25 mouse cellular contexts compared by ENCODE assay signal in the genomic region with DNA sequence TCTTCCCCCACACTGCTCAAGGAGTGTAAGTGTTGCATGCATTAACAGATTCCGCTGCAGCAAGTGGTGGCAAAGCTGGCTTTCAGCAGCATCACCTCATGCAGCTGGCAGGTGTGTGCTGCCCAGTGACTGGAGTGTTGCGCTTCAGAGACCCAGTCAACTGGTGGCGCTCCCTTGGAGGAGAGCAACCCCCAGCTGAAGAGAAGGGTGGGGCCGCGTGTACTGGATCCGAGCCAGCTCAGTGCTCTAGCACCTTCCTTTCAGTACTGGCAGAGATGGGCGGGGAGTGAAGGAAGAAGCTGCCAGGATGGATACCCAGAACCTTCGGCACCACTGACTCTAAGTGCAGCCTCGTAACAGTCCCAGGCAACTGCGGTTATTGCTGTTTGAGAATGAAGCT. TPM values are rescaled to one million over a fixed set of nuclear protein-coding genes. Genes with fewer than 3 reads are reported as not detected.
A peak's percentile ranks its signal among the peaks of the same experiment; 100 is the strongest.
DNase-seq lines count a peak whose midpoint lies in the region; ATAC-seq and TF ChIP-seq lines count a peak whose summit lies in the region.
"Had no signal": no experiment of that assay in that cellular context is flagged by ENCODE, and none has a peak within 500 bp of the region (broad histone marks: within the 10 kb centered on the region; RNA-seq: fewer than 3 reads in every experiment).

No protein-coding gene starts in this region.

- H3K4me1 ChIP-seq in forebrain, embryonic 11.5 days (replicated peaks; ENCODE audit: control insufficient read depth, insufficient read depth, low read length) = no peaks in the 10 kb centered on the region
- H3K4me1 ChIP-seq in forebrain, embryonic 13.5 days = no peaks in the 10 kb centered on the region
- H3K4me1 ChIP-seq in lung, embryonic 16.5 days (replicated peaks; ENCODE audit: control insufficient read depth, insufficient read depth, low read length) = no peaks in the 10 kb centered on the region; the same call in 1 of the 2 replicates
- peaks cover 20% of the 10 kb centered on the region for H3K4me1 ChIP-seq in E14TG2a.4 (replicated peaks; ENCODE audit: low read depth, low read length)
- H3K4me1 ChIP-seq: embryonic facial prominence, embryonic 15.5 days; hindbrain, embryonic 15.5 days had no signal

- no peak overlapping the region for H3K27ac ChIP-seq in forebrain, embryonic 11.5 days (ENCODE audit: low read depth, low read length)
- no peak overlapping the region for H3K27ac ChIP-seq in forebrain, embryonic 13.5 days
- no peak overlapping the region for H3K27ac ChIP-seq in lung, embryonic 16.5 days (ENCODE audit: low read length)
- H3K27ac ChIP-seq: embryonic facial prominence, embryonic 15.5 days; forebrain, embryonic 10.5 days; gastrocnemius, adult 2 months; hindbrain, embryonic 15.5 days had no signal

- no peaks in the 10 kb centered on the region for H3K36me3 ChIP-seq in forebrain, embryonic 11.5 days (ENCODE audit: control insufficient read depth, insufficient read depth, low read length)
- peaks cover 22% of the 10 kb centered on the region for H3K36me3 ChIP-seq in forebrain, embryonic 13.5 days (ENCODE audit: poor library complexity, severe bottlenecking)
- no peaks in the 10 kb centered on the region for H3K36me3 ChIP-seq in lung, embryonic 16.5 days (ENCODE audit: control insufficient read depth, insufficient read depth, low read length)
- no peaks in the 10 kb centered on the region for H3K36me3 ChIP-seq in E14TG2a.4 (ENCODE audit: insufficient read depth, low read length)

- no peaks in the 10 kb centered on the region for H3K27me3 ChIP-seq in forebrain, embryonic 11.5 days (ENCODE audit: control insufficient read depth, insufficient read depth, low read length)
- no peaks in the 10 kb centered on the region for H3K27me3 ChIP-seq in forebrain, embryonic 13.5 days
- no peaks in the 10 kb centered on the region for H3K27me3 ChIP-seq in lung, embryonic 16.5 days (ENCODE audit: control insufficient read depth, insufficient read depth, low read depth, low read length)
- H3K27me3 ChIP-seq in E14TG2a.4 (ENCODE audit: insufficient read depth, low read length) = no peaks in the 10 kb centered on the region
- H3K27me3 ChIP-seq: embryonic facial prominence, embryonic 15.5 days; heart, embryonic 12.5 days; hindbrain, embryonic 15.5 days; Patski had no signal

- no peak overlapping the region for H3K4me2 ChIP-seq in forebrain, embryonic 11.5 days (ENCODE audit: low read depth, low read length, severe bottlenecking)
- H3K4me2 ChIP-seq in forebrain, embryonic 13.5 days = no peak overlapping the region
- H3K4me2 ChIP-seq in lung, embryonic 16.5 days (ENCODE audit: low read depth, low read length) = no peak overlapping the region
- H3K4me2 ChIP-seq: embryonic facial prominence, embryonic 15.5 days; heart, embryonic 12.5 days; hindbrain, embryonic 15.5 days had no signal

- 93% methylated on average over 10 of the region's 10 CpGs for WGBS in forebrain, embryonic 11.5 days
- WGBS in forebrain, embryonic 13.5 days = 89% methylated on average over 10 of the region's 10 CpGs
- 72% methylated on average over 10 of the region's 10 CpGs for WGBS in lung, embryonic 16.5 days

- DNase-seq in forebrain, embryonic 11.5 days (ENCODE audit: low spot score) = peak; percentile 43
- no peak for DNase-seq in lung, postnatal 36 days
- DNase-seq in lung, postnatal 4 days = peak; percentile 38 to 59
- DNase-seq in frontal cortex, postnatal 10 days (ENCODE audit: low spot score in 2 of 2) = no peak
- DNase-seq in left cerebral cortex, postnatal 25 days (ENCODE audit: low spot score in 2 of 2) = no peak
- DNase-seq: adrenal gland, adult 8-10 months; adrenal gland, postnatal 36 days; B cell, adult 2 months; cerebellum, adult 11 months; cerebellum, adult 8-10 months; cerebellum, postnatal 14 days; embryo, embryonic 11 days; gastrocnemius, adult 2 months; gastrocnemius, postnatal 25 days had no signal

- no peak overlapping the region for H3K9ac ChIP-seq in forebrain, embryonic 11.5 days (ENCODE audit: low read length)
- H3K9ac ChIP-seq in forebrain, embryonic 13.5 days = no peak overlapping the region
- no peak overlapping the region for H3K9ac ChIP-seq in lung, embryonic 16.5 days (ENCODE audit: low read length)
- H3K9ac ChIP-seq: embryonic facial prominence, embryonic 15.5 days; heart, embryonic 12.5 days; hindbrain, embryonic 15.5 days had no signal

- no peak overlapping the region for H3K4me3 ChIP-seq in forebrain, embryonic 11.5 days (ENCODE audit: low read depth, low read length)
- no peak overlapping the region for H3K4me3 ChIP-seq in forebrain, embryonic 13.5 days
- no peak overlapping the region for H3K4me3 ChIP-seq in lung, embryonic 16.5 days (ENCODE audit: low read length)
- 0 out of 2 replicates have a peak overlapping the region, but pooled peaks have one; percentile 1 for H3K4me3 ChIP-seq in E14TG2a.4 (replicated peaks; ENCODE audit: low read length)
- H3K4me3 ChIP-seq: embryonic facial prominence, embryonic 15.5 days; erythroblast, embryonic 14.5 days; forebrain, embryonic 10.5 days; gastrocnemius, adult 2 months; heart, embryonic 12.5 days; hindbrain, embryonic 15.5 days had no signal

- intact Hi-C loops in left cerebral cortex, postnatal 25 days (cut with DNase I) = no loop called here

- no peak for ATAC-seq in forebrain, embryonic 11.5 days (replicated peaks; ENCODE audit: low FRiP score)
- ATAC-seq in forebrain, embryonic 13.5 days = no peak
- ATAC-seq in lung, embryonic 16.5 days (ENCODE audit: low read depth) = 0 out of 2 replicates have a peak, but pooled peaks have one; percentile 54
- ATAC-seq: CD4-positive, CD25-positive, alpha-beta regulatory T cell, adult 4 months; forebrain, embryonic 16.5 days; Patski had no signal

- TF ChIP-seq CTCF in E14TG2a.4 (conservative IDR thresholded peaks at IDR 0.05; ENCODE audit: low read length) = no peak

- H3K9me3 ChIP-seq in forebrain, embryonic 11.5 days (ENCODE audit: control insufficient read depth, low read length) = no peaks in the 10 kb centered on the region
- H3K9me3 ChIP-seq in forebrain, embryonic 13.5 days (replicated peaks) = no peaks in the 10 kb centered on the region
- H3K9me3 ChIP-seq in lung, embryonic 16.5 days (ENCODE audit: control insufficient read depth, low read length) = no peaks in the 10 kb centered on the region
- H3K9me3 ChIP-seq in E14TG2a.4 (ENCODE audit: low read length) = no peaks in the 10 kb centered on the region
- H3K9me3 ChIP-seq: embryonic facial prominence, embryonic 15.5 days; forebrain, embryonic 10.5 days; heart, embryonic 12.5 days; hindbrain, embryonic 15.5 days had no signal

RNA-seq across cellular contexts. Expression of a gene that starts 15.3 kb away (rescaled TPM):
- 185 and 229 TPM in 2 replicates for polyA plus RNA-seq in forebrain, embryonic 11.5 days (2014; fragmentation: Nextera tagmentation; extraction: Ambion mirVana)
- 761 and 874 TPM in 2 replicates for polyA plus RNA-seq in forebrain, embryonic 13.5 days (2015; fragmentation: Nextera tagmentation; extraction: Ambion mirVana)
- 185 and 193 TPM in 2 replicates for polyA plus RNA-seq in lung, embryonic 16.5 days (2015; fragmentation: Nextera tagmentation; extraction: Ambion mirVana)
- 1,000 to 10,000 TPM; 1,056 to 1,125 TPM for total RNA-seq in left cerebral cortex, postnatal 25 days (2021)

RNA-seq across cellular contexts. Expression of a gene that starts 25.1 kb away (rescaled TPM):
- polyA plus RNA-seq in forebrain, embryonic 11.5 days (2014; fragmentation: Nextera tagmentation; extraction: Ambion mirVana) = 33.3 and 33.8 TPM in 2 replicates
- polyA plus RNA-seq in forebrain, embryonic 13.5 days (2015; fragmentation: Nextera tagmentation; extraction: Ambion mirVana) = 36.5 and 37.6 TPM in 2 replicates
- 70.6 and 80.8 TPM in 2 replicates for polyA plus RNA-seq in lung, embryonic 16.5 days (2015; fragmentation: Nextera tagmentation; extraction: Ambion mirVana)
- total RNA-seq in left cerebral cortex, postnatal 25 days (2021) = 10 to 100 TPM; 39.4 to 45.2 TPM

RNA-seq across cellular contexts. Expression of a gene that starts 59.9 kb away (rescaled TPM):
- polyA plus RNA-seq in forebrain, embryonic 11.5 days (2014; fragmentation: Nextera tagmentation; extraction: Ambion mirVana) = 31.8 and 39.1 TPM in 2 replicates
- polyA plus RNA-seq in forebrain, embryonic 13.5 days (2015; fragmentation: Nextera tagmentation; extraction: Ambion mirVana) = 27.9 and 29.1 TPM in 2 replicates
- polyA plus RNA-seq in lung, embryonic 16.5 days (2015; fragmentation: Nextera tagmentation; extraction: Ambion mirVana) = 56.2 and 73.2 TPM in 2 replicates
- total RNA-seq in left cerebral cortex, postnatal 25 days (2021) = 10 to 100 TPM; 35.6 to 39.0 TPM

Comparison
In these comparisons a context has a peak if more than half of its experiments do, and no peak if none do; other contexts are left out.
1. DNase-seq: peak in forebrain, embryonic 11.5 days (single experiment) and lung, postnatal 4 days (2 of 2); none in lung, postnatal 36 days (single experiment), frontal cortex, postnatal 10 days (0 of 2) and left cerebral cortex, postnatal 25 days (0 of 2).